Mouse (Mus musculus): ENCODE measurements around the gene Jade1. TPM values are rescaled to one million over a fixed set of nuclear protein-coding genes. Genes with fewer than 3 reads are reported as not detected.

Gene Jade1
- polyA plus RNA-seq (2012; rRNA removed; ENCODE audit: low replicate concordance): 21.2 and 21.7 TPM in 2 replicates

GRCm38 (mm10) chr3:41555491-41556381, at the start of gene Jade1:
Gene Jade1 (plus strand): TSS chr3:41555731.

Other genes with a start within 250 kb of the Jade1 start
- gene Sclt1, start 186.8 kb downstream of the Jade1 start, polyA plus RNA-seq (2012; rRNA removed; ENCODE audit: low replicate concordance): 1.8 and 5.7 TPM in 2 replicates
- gene D3Ertd751e, start 186.9 kb downstream of the Jade1 start, polyA plus RNA-seq (2012; rRNA removed; ENCODE audit: low replicate concordance): 1.6 and 4.6 TPM in 2 replicates

Measured in subcutaneous adipose tissue, adult 2 months (tissue).